Mouse (Mus musculus) C2C12 (cell line): ENCODE data around the gene Tenm2.

Experiments used
- CEBPB ChIP-seq: IDR thresholded peaks from one replicate; pipeline ENCODE4 v1.6.1; 2011; ENCODE audit warnings: low read depth, mild to moderate bottlenecking, control low read depth, moderate library complexity
- CTCF ChIP-seq: IDR thresholded peaks from one replicate; pipeline ENCODE4 v1.5.1; 2011; ENCODE audit not compliant: control insufficient read depth, insufficient read depth, insufficient read length
- MAX ChIP-seq: IDR thresholded peaks from one replicate; pipeline ENCODE4 v1.6.1; 2011; ENCODE audit warnings: mild to moderate bottlenecking, control low read depth
- MYOD1 ChIP-seq: IDR thresholded peaks from one replicate; pipeline ENCODE4 v1.6.1; 2011; ENCODE audit warnings: low read depth; ENCODE audit not compliant: control insufficient read depth, insufficient read length
- MYOG ChIP-seq: IDR thresholded peaks from one replicate; pipeline ENCODE4 v1.6.1; 2011; ENCODE audit not compliant: control insufficient read depth, insufficient read length; ENCODE audit errors: extremely low read depth
- USF1 ChIP-seq: IDR thresholded peaks from one replicate; pipeline ENCODE4 v1.6.1; 2011; ENCODE audit warnings: low read depth, mild to moderate bottlenecking, control low read depth, moderate library complexity

DNA sequence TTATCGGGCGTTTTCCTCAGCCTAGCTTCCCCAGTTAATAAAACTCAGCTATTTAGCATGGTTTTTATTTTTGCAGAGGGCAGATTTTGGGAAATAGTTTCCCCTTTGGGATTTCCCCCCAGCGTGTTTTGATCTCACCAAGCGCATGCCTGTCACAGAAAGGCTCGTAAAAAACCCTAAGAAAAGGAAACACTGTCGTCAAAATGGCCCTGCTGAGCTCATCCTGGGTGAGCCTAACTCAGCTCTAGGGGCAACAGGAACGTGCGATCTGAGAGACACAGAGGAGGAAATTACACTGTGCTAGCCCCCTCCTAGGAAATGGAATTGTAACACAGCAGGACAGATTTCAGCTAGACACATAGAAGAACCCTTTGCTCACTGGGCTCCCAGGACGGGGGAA is 1204.0 kb downstream of the Tenm2 start:
- TF ChIP-seq CTCF (no peak), MAX (no peak), MYOG (no peak), CEBPB (no peak), USF1 (no peak), MYOD1 (no peak)
